Mouse (Mus musculus) midbrain, embryonic 16.5 days (tissue): ENCODE results near the gene Msh5. TPM values are rescaled to one million over a fixed set of nuclear protein-coding genes. Genes with fewer than 3 reads are reported as not detected.

ENCODE experiments used
- ATAC-seq: fragments of 200-750 bp; cut with Nextera tagmentation; 2 replicates; pipeline ENCODE4 v1.8.0; 2017; ENCODE audit warnings: moderate TSS enrichment
- H3K27ac ChIP-seq: fragments of 300-500 bp; sonication (generic); 2 replicates; pipeline ENCODE4 v1.5.1; 2014; ENCODE audit warnings: mild to moderate bottlenecking, low read length, mixed read lengths
- H3K27me3 ChIP-seq: fragments of 300-500 bp; sonication (generic); 2 replicates; pipeline ENCODE4 v1.6.1; 2014; ENCODE audit warnings: low read depth, low read length, mixed read lengths; ENCODE audit not compliant: control insufficient read depth, insufficient read depth
- H3K36me3 ChIP-seq: fragments of 300-500 bp; sonication (generic); 2 replicates; pipeline ENCODE4 v1.6.1; 2014; ENCODE audit warnings: mild to moderate bottlenecking, low read length, moderate library complexity, mixed read lengths; ENCODE audit not compliant: control insufficient read depth, insufficient read depth
- H3K4me1 ChIP-seq: fragments of 300-500 bp; sonication (generic); 2 replicates; pipeline ENCODE4 v1.6.1; 2014; ENCODE audit warnings: mild to moderate bottlenecking, low read length, mixed read lengths; ENCODE audit not compliant: control insufficient read depth, insufficient read depth
- H3K4me2 ChIP-seq: fragments of 300-500 bp; sonication (generic); 2 replicates; pipeline ENCODE4 v1.6.1; 2014; ENCODE audit warnings: mild to moderate bottlenecking, low read length, mixed read lengths
- H3K4me3 ChIP-seq: fragments of 300-500 bp; sonication (generic); 2 replicates; pipeline ENCODE4 v1.5.1; 2014; ENCODE audit warnings: low read depth, mild to moderate bottlenecking, low read length, moderate library complexity, mixed read lengths
- H3K9ac ChIP-seq: fragments of 300-500 bp; sonication (generic); 2 replicates; pipeline ENCODE4 v1.6.1; 2014; ENCODE audit warnings: low read depth, low read length, mixed read lengths
- H3K9me3 ChIP-seq: fragments of 300-500 bp; sonication (generic); replicated peaks from 2 replicates; pipeline ENCODE4 v1.6.1; 2014; ENCODE audit warnings: mild to moderate bottlenecking, low read length, mixed read lengths; ENCODE audit not compliant: control insufficient read depth, poor library complexity, severe bottlenecking
- WGBS: fragments of 180-500 bp; shearing (Covaris S2); extraction: QIAGEN DNeasy Blood & Tissue Kit; methylation state at CpG from one replicate; pipeline ENCODE4 v1.1.7; 2014; 5-methylcytosine and 5-hydroxymethylcytosine counted together
- polyA plus RNA-seq: library from polyadenylated mRNA; unstranded; fragments of >200 nt; fragmentation: Nextera tagmentation; extraction: Ambion mirVana; gene quantifications from 2 replicates; pipeline ENCODE4 v1.2.1, GENCODE M21; 2015

Gene Msh5
- polyA plus RNA-seq, 1 experiment from 2014 or later: 1.9 TPM

DNA sequence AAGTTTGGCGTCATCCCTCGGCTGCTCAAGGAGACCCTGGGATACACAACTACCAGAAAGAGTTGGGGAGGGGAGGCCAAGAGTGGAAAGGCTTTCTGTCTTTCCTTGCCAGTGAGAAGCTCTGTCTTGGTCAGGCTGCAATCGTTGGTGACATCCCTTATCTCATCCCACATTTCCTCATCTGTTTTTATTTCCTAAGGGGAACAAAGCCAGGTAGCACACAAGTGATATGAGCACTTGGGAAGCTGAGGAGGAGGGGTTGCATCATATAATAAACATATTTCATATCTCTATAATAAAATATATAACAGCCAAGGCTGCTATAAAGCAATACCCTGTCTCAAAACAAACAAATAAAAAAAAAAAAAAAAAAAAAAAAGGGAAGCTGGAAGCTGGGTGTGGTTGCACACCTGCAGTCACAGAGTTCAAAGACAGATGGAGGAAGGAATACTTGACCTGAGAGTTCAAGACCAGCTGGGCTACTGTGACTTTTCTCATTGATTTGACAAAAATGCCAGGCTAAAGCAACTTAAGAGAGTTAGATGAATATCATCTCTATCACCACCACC is 37.5 kb upstream of the Msh5 start:
- no peaks in the 10 kb centered on the region for H3K36me3 ChIP-seq
- no peak for ATAC-seq
- WGBS: 90% methylated on average over 3 of the region's 3 CpGs

DNA sequence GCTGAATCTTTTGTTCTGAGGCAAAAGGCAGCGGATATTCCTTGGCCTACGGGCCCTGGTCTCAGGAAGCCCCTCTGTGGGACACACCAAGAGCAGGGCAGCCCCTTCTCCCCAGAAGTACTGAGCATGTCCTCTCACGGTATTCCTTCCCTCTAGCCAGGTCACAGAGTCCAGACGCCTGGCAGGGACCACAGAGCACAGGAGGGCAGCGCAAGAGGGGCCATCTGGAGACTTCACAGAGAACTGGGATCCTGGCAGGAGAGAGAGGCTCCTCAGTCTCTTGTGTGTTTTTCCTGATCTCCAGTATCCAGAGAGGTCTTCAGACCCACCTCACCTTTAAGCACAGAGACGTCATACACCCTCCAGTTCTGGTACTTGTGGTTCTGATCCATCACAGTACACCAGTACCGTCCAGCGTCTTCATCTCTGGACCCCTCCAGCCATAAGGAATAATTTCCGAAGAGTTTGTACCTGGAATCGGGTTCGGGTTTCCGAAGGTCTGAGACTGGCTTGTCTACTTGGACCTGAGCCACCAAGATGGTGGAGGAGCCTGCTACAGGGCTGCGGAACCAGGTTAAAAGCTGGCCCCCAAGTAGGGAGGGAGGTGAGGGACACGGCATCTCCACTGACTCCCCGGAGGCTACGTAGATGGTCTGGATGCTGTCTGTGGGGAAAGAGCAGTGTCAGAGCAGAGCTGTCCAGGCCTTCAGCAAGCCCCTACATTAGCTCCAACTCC is 36.5 kb upstream of the Msh5 start:
- no peak overlapping the region for H3K27ac ChIP-seq
- no peaks in the 10 kb centered on the region for H3K27me3 ChIP-seq
- no peak for ATAC-seq
- no peak overlapping the region for H3K4me2 ChIP-seq
- no peak overlapping the region for H3K4me3 ChIP-seq
- 84% methylated on average over 16 of the region's 16 CpGs for WGBS
- H3K36me3 ChIP-seq: no peaks in the 10 kb centered on the region
- no peak overlapping the region for H3K9ac ChIP-seq
- H3K4me1 ChIP-seq: no peaks in the 10 kb centered on the region
- H3K9me3 ChIP-seq: no peaks in the 10 kb centered on the region

More for the DNA sequence above, 37.5 kb upstream of the Msh5 start:
- Histone ChIP-seq H3K4me3 (no peak overlapping the region), H3K27me3 (no peaks in the 10 kb centered on the region), H3K4me1 (no peaks in the 10 kb centered on the region), H3K9ac (no peak overlapping the region), H3K27ac (no peak overlapping the region), H3K9me3 (no peaks in the 10 kb centered on the region), H3K4me2 (no peak overlapping the region)

DNA sequence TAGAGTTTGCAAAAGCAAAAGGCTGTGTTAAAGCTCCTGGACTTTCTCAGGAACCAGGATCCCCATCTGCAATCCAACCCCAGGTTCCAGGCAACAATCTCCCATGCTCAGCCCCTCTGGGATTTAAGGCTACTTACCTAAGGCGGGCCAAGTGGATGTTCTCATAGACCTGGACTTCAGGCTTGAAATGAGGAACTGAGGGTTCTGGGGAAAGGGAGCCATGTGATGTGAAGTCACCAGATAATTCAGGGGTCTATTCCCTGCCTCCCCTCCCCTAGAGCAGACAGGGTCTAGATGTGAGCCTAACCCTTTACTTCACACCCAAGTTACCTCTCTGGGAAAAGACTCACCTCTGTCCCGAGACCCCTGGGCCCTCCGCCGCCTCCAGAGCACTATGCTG is 34.2 kb upstream of the Msh5 start:
- no peak overlapping the region for H3K4me2 ChIP-seq
- 84% methylated on average over 4 of the region's 4 CpGs for WGBS
- no peaks in the 10 kb centered on the region for H3K27me3 ChIP-seq
- H3K4me3 ChIP-seq: no peak overlapping the region
- no peak for ATAC-seq
- H3K9ac ChIP-seq: no peak overlapping the region
- no peaks in the 10 kb centered on the region for H3K4me1 ChIP-seq
- no peaks in the 10 kb centered on the region for H3K9me3 ChIP-seq
- no peak overlapping the region for H3K27ac ChIP-seq
- no peaks in the 10 kb centered on the region for H3K36me3 ChIP-seq

DNA sequence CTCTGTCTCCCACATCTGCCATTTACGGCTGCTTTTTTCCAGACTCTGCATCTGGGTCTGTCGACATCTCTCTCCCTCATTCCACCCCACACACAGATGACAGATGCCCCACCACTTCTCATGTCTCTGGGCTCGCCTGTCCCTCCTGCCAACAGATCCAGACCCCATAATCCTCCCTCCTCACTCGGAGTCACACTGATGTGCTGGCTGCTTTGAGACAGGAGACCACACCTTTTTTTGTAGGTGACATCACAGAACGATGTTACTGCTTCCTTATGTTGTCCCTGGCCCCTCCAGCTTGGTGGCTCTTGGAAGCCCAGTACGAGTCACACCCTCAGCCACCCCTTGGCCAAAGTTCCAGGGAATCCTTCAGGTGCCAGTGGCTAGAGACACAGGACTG is 33.7 kb upstream of the Msh5 start:
- ATAC-seq: no peak
- Histone ChIP-seq H3K27ac (no peak overlapping the region), H3K4me2 (no peak overlapping the region), H3K9me3 (no peaks in the 10 kb centered on the region), H3K4me1 (no peaks in the 10 kb centered on the region), H3K9ac (peak overlapping the region; percentile 10; the same call in 1 of the 2 replicates), H3K36me3 (no peaks in the 10 kb centered on the region), H3K4me3 (no peak overlapping the region), H3K27me3 (no peaks in the 10 kb centered on the region)
- WGBS: 55% methylated on average over 6 of the region's 6 CpGs

DNA sequence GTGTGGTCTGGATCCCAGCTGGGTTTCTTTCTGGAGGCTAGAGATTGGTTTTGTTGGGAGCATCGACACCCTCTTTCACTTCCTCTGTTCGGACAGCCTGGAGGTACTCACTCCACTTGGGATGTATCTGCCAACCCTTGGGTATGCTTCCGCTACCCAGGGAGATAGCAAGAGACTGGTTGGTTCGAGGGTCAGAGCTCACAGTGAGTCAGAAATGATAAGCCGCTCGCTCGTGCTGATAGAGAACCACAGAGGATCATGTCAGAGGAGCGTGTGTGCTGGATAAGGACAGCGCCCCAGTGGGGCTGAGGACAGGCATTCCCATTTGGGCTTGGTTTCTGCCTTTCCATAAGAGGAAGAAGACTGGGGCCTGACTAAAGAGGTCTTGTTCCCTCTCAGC is 33.2 kb upstream of the Msh5 start:
- no peak for ATAC-seq
- Histone ChIP-seq H3K4me3 (no peak overlapping the region), H3K36me3 (no peaks in the 10 kb centered on the region), H3K4me1 (no peaks in the 10 kb centered on the region), H3K27ac (no peak overlapping the region), H3K4me2 (no peak overlapping the region), H3K9ac (peak overlapping the region; percentile 10; the same call in 1 of the 2 replicates), H3K27me3 (no peaks in the 10 kb centered on the region), H3K9me3 (no peaks in the 10 kb centered on the region)
- 78% methylated on average over 9 of the region's 9 CpGs for WGBS

DNA sequence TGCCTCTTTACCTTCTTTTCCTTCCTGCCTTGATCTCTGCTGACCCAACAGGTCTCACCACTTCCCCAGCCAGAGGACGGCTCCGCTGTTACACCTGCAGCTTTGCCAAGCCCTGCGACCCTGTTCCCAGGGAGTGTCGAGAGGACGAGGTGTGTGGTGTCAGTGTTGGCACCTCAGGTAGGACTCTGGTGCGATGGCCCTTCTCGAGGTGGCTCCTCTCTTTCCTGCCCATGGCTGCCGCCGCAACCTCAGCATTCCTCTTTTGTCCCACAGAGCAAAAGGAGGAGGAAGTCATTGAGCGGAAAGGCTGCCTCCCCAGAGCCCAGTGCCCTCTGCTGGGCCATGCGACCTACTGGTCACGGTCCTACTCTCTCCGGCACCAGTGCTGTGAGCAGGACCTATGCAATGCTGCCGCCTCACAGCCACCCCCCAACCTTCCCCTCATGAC is 31.3 kb upstream of the Msh5 start, which contains the start of gene Ly6g6d:
Ly6g6d (minus strand) TSS at position 280 of the 448 bp plus-strand sequence.
- ATAC-seq: peak; percentile 36; the same call in 1 of the 2 replicates
- Histone ChIP-seq H3K4me1 (no peaks in the 10 kb centered on the region), H3K4me2 (peak within 1 kb of the TSS; percentile 46), H3K9ac (peak within 1 kb of the TSS; percentile 54; the same call in 1 of the 2 replicates), H3K4me3 (peak within 1 kb of the TSS; percentile 26), H3K27me3 (no peaks in the 10 kb centered on the region), H3K36me3 (no peaks in the 10 kb centered on the region), H3K9me3 (no peaks in the 10 kb centered on the region), H3K27ac (no peak within 1 kb of the TSS)
- WGBS: 12% methylated on average over 14 of the region's 14 CpGs

DNA sequence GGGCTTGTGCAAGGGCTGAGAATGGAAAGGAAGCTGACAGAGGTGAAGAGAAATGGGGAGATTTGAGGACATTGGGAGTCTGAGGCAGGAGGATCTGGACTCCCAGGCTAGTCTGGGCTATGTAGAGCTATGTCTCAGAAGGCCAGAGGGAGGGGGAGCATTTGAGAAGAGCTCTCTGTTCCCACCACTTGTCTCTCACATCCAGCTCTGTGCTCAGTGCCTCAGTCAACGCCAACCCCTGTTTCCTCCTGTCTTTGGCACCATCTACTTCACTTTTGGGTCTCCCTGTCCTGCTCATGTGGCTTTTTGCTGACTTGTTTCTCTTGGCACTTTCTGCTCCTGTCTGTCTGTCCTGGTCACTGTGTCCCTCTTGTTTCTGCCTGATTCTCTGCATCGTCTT is 30.7 kb upstream of the Msh5 start:
- Histone ChIP-seq H3K4me1 (no peaks in the 10 kb centered on the region), H3K4me3 (no peak overlapping the region), H3K36me3 (no peaks in the 10 kb centered on the region), H3K9me3 (no peaks in the 10 kb centered on the region), H3K27ac (no peak overlapping the region), H3K27me3 (no peaks in the 10 kb centered on the region), H3K4me2 (peak overlapping the region; percentile 46), H3K9ac (0 out of 2 replicates have a peak overlapping the region, but pooled peaks have one; percentile 5)
- WGBS: 30% methylated on average over 2 of the region's 2 CpGs
- no peak for ATAC-seq

DNA sequence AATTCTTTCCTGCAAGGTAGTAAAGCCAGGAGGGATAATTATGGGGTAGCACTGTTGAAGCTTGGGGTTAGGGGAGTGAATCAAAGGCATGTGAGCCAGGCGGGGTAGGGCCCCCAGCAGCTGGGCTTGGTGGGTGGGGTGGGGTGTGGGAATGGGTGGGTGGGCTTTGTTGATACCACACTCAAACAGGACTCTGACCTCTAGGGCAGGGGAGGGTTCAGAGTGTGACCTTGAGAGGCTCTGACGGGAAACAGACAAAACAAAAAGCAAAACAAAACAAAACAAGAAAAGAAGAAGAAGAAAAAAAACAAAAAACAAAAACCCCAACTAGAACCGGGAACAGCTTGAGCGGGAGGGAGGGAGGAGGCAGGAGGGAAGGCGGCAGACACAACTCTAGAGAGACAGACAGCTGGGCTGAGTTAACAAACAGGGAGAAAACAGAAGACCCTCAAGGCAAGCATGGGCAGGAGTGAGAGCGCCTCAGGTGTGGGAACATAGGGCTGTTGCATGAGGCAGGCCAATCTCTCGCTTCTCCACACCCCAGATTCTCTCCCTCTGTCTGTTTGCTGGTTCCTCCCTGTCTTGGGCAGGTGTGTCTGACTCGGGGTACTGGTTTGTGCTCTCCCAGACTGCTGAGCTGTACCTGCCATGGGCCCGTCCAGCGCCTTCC is 30.1 kb upstream of the Msh5 start, which contains the start of gene Ly6g6e:
Ly6g6e (plus strand) TSS at position 396 of the 670 bp plus-strand sequence.
- Histone ChIP-seq H3K4me3 (peak within 1 kb of the TSS; percentile 26), H3K36me3 (no peaks in the 10 kb centered on the region), H3K9ac (peak within 1 kb of the TSS; percentile 54; the same call in 1 of the 2 replicates), H3K4me1 (no peaks in the 10 kb centered on the region), H3K4me2 (peak within 1 kb of the TSS; percentile 46), H3K27me3 (no peaks in the 10 kb centered on the region), H3K27ac (no peak within 1 kb of the TSS), H3K9me3 (no peaks in the 10 kb centered on the region)
- 34% methylated on average over 10 of the region's 10 CpGs for WGBS
- no peak for ATAC-seq

DNA sequence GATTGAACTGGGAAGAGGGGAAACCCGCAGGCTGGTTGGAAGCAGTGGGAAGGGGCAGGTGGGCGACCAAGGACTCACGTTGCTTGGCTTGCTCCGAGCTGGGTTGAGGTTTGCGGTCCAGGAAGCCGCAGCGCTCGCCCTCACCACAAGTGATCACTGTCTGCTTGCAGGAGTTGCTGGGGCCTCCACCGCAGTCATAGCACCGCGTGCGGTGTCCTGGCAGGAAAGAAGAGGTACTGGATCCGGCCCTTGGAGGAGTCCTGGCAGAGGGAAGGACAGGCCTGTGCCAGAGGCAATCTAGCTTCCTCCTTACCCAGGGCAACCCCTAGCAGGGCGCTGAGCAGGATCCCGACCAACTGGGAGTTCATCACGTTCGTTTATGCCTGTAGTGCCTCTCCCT is 27.6 kb upstream of the Msh5 start:
- Histone ChIP-seq H3K9me3 (no peaks in the 10 kb centered on the region), H3K27ac (no peak overlapping the region), H3K36me3 (no peaks in the 10 kb centered on the region), H3K4me2 (no peak overlapping the region), H3K4me3 (no peak overlapping the region), H3K27me3 (no peaks in the 10 kb centered on the region), H3K4me1 (no peaks in the 10 kb centered on the region), H3K9ac (no peak overlapping the region)
- ATAC-seq: no peak
- WGBS: 53% methylated on average over 13 of the region's 17 CpGs
